Mouse (Mus musculus): ENCODE measurements around the gene Slc39a3. TPM values are rescaled to one million over a fixed set of nuclear protein-coding genes. Genes with fewer than 3 reads are reported as not detected.

The Slc39a3 gene
- 75.2 and 77.0 TPM in 2 replicates for polyA plus RNA-seq (2012; rRNA removed)

GRCm38 (mm10) chr10:81036988-81037580 is at the start of gene Slc39a3:
Slc39a3 (minus strand) TSS chr10:81037426.
- Histone ChIP-seq H3K4me1 (ENCODE audit: control insufficient read depth, insufficient read depth, low read length) (peaks cover 18% of the 10 kb centered on the region), H3K27me3 (ENCODE audit: control insufficient read depth, insufficient read depth, low read length) (no peaks in the 10 kb centered on the region), H3K4me3 (replicated peaks; ENCODE audit: insufficient read depth, low read depth, low read length) (peak within 1 kb of the TSS; percentile 83), H3K27ac (ENCODE audit: insufficient read depth, low read length) (peak within 1 kb of the TSS; percentile 30; the same call in 1 of the 2 replicates)
- under 1% methylated on average over 35 of the region's 35 CpGs for WGBS
- DNase-seq, result peak; percentile 98 to 100
- TF ChIP-seq POLR2A (IDR thresholded peaks at IDR 0.05; ENCODE audit: borderline replicate concordance, insufficient read depth, low read length), result peak; percentile 77
- no peak for TF ChIP-seq CTCF (IDR thresholded peaks at IDR 0.05; ENCODE audit: borderline replicate concordance, insufficient read depth, low read depth, low read length)

GRCm38 (mm10) chr10:81087021-81087420 is 49.8 kb upstream of the Slc39a3 start:
- no peak overlapping the region for H3K4me3 ChIP-seq (replicated peaks; ENCODE audit: insufficient read depth, low read depth, low read length)
- no peaks in the 10 kb centered on the region for H3K4me1 ChIP-seq (ENCODE audit: control insufficient read depth, insufficient read depth, low read length)
- WGBS, result 55% methylated on average over 2 of the region's 2 CpGs
- H3K27me3 ChIP-seq (ENCODE audit: control insufficient read depth, insufficient read depth, low read length), result no peaks in the 10 kb centered on the region
- no peak overlapping the region for H3K27ac ChIP-seq (ENCODE audit: insufficient read depth, low read length)
- TF ChIP-seq POLR2A (IDR thresholded peaks at IDR 0.05; ENCODE audit: borderline replicate concordance, insufficient read depth, low read length) (no peak), CTCF (IDR thresholded peaks at IDR 0.05; ENCODE audit: borderline replicate concordance, insufficient read depth, low read depth, low read length) (peak; percentile 38; the same call in 1 of the 2 replicates)
- DNase-seq, result no peak

- H3K4me1 ChIP-seq (ENCODE audit: control insufficient read depth, insufficient read depth, low read length), result peaks cover 17% of the 10 kb centered on the region
- no peak overlapping the region for H3K4me3 ChIP-seq (replicated peaks; ENCODE audit: insufficient read depth, low read depth, low read length)
- TF ChIP-seq CTCF (IDR thresholded peaks at IDR 0.05; ENCODE audit: borderline replicate concordance, insufficient read depth, low read depth, low read length) (peak; percentile 91), POLR2A (IDR thresholded peaks at IDR 0.05; ENCODE audit: borderline replicate concordance, insufficient read depth, low read length) (no peak)
- WGBS, result 68% methylated on average over 7 of the region's 7 CpGs
- no peak overlapping the region for H3K27ac ChIP-seq (ENCODE audit: insufficient read depth, low read length)
- no peaks in the 10 kb centered on the region for H3K27me3 ChIP-seq (ENCODE audit: control insufficient read depth, insufficient read depth, low read length)
- DNase-seq, result peak; percentile 71 to 83
Measured at GRCm38 (mm10) chr10:81082168-81082960, 45.1 kb upstream of the Slc39a3 start.

GRCm38 (mm10) chr10:81080008-81080655 is 42.9 kb upstream of the Slc39a3 start:
- no peaks in the 10 kb centered on the region for H3K27me3 ChIP-seq (ENCODE audit: control insufficient read depth, insufficient read depth, low read length)
- TF ChIP-seq CTCF (IDR thresholded peaks at IDR 0.05; ENCODE audit: borderline replicate concordance, insufficient read depth, low read depth, low read length) (no peak), POLR2A (IDR thresholded peaks at IDR 0.05; ENCODE audit: borderline replicate concordance, insufficient read depth, low read length) (no peak)
- peak; percentile 46 to 48 for DNase-seq
- 33% methylated on average over 31 of the region's 31 CpGs for WGBS
- no peak overlapping the region for H3K4me3 ChIP-seq (replicated peaks; ENCODE audit: insufficient read depth, low read depth, low read length)
- peaks cover 17% of the 10 kb centered on the region for H3K4me1 ChIP-seq (ENCODE audit: control insufficient read depth, insufficient read depth, low read length)
- H3K27ac ChIP-seq (ENCODE audit: insufficient read depth, low read length), result no peak overlapping the region

GRCm38 (mm10) chr10:81077916-81078315 is 40.7 kb upstream of the Slc39a3 start:
- no peak for DNase-seq
- H3K27me3 ChIP-seq (ENCODE audit: control insufficient read depth, insufficient read depth, low read length), result no peaks in the 10 kb centered on the region
- 91% methylated on average over 11 of the region's 11 CpGs for WGBS
- H3K4me1 ChIP-seq (ENCODE audit: control insufficient read depth, insufficient read depth, low read length), result peaks cover 17% of the 10 kb centered on the region
- no peak for TF ChIP-seq CTCF (IDR thresholded peaks at IDR 0.05; ENCODE audit: borderline replicate concordance, insufficient read depth, low read depth, low read length)
- no peak for TF ChIP-seq POLR2A (IDR thresholded peaks at IDR 0.05; ENCODE audit: borderline replicate concordance, insufficient read depth, low read length)
- H3K4me3 ChIP-seq (replicated peaks; ENCODE audit: insufficient read depth, low read depth, low read length), result no peak overlapping the region
- no peak overlapping the region for H3K27ac ChIP-seq (ENCODE audit: insufficient read depth, low read length)

GRCm38 (mm10) chr10:81076356-81076755 is 39.1 kb upstream of the Slc39a3 start:
- Histone ChIP-seq H3K4me3 (replicated peaks; ENCODE audit: insufficient read depth, low read depth, low read length) (no peak overlapping the region), H3K4me1 (ENCODE audit: control insufficient read depth, insufficient read depth, low read length) (peaks cover 17% of the 10 kb centered on the region), H3K27me3 (ENCODE audit: control insufficient read depth, insufficient read depth, low read length) (no peaks in the 10 kb centered on the region), H3K27ac (ENCODE audit: insufficient read depth, low read length) (no peak overlapping the region)
- 92% methylated on average over 1 of the region's 1 CpGs for WGBS
- TF ChIP-seq CTCF (IDR thresholded peaks at IDR 0.05; ENCODE audit: borderline replicate concordance, insufficient read depth, low read depth, low read length) (no peak), POLR2A (IDR thresholded peaks at IDR 0.05; ENCODE audit: borderline replicate concordance, insufficient read depth, low read length) (no peak)
- DNase-seq, result no peak

- Histone ChIP-seq H3K27me3 (ENCODE audit: control insufficient read depth, insufficient read depth, low read length) (no peaks in the 10 kb centered on the region), H3K27ac (ENCODE audit: insufficient read depth, low read length) (no peak overlapping the region), H3K4me3 (replicated peaks; ENCODE audit: insufficient read depth, low read depth, low read length) (no peak overlapping the region), H3K4me1 (ENCODE audit: control insufficient read depth, insufficient read depth, low read length) (peaks cover 16% of the 10 kb centered on the region)
- WGBS, result 70% methylated on average over 8 of the region's 8 CpGs
- TF ChIP-seq CTCF (IDR thresholded peaks at IDR 0.05; ENCODE audit: borderline replicate concordance, insufficient read depth, low read depth, low read length), result no peak
- TF ChIP-seq POLR2A (IDR thresholded peaks at IDR 0.05; ENCODE audit: borderline replicate concordance, insufficient read depth, low read length), result no peak
- no peak for DNase-seq
Measured at GRCm38 (mm10) chr10:81075734-81076133, 38.5 kb upstream of the Slc39a3 start.
